Mouse (Mus musculus) right cerebral cortex, postnatal 25 days (tissue): Measurements from ENCODE around the gene Mrrf.
A peak's percentile ranks its signal among the peaks of the same experiment; 100 is the strongest.
"Not testable (repeated sequence)": the region's sequence is repeated elsewhere in the genome, so short reads cannot be mapped to it uniquely, and the experiment has no call there.

Source experiments
- DNase-seq: peaks from one replicate; pipeline ENCODE4 v3.0.0; 2022

The Mrrf gene

DNA sequence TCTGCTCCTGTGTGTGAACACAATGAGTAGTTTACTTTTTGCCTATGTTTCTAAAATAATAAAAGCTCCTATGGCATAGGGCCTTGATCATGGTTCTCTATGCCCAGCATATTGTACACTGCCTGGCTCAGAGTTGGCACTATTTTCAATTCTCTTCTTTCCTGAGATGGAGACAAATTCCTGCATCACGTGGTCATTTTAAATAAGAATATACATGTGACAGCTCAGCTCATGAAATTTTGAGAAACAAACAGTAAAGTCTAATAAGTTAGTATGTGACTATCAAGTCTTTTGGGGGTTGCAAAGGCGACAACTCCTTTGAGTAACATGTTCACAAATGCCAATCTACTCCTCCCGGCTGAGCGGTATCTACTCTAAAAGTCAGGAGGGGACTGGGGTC is 302 bp upstream of the Mrrf start:
- DNase-seq, result no peak

DNA sequence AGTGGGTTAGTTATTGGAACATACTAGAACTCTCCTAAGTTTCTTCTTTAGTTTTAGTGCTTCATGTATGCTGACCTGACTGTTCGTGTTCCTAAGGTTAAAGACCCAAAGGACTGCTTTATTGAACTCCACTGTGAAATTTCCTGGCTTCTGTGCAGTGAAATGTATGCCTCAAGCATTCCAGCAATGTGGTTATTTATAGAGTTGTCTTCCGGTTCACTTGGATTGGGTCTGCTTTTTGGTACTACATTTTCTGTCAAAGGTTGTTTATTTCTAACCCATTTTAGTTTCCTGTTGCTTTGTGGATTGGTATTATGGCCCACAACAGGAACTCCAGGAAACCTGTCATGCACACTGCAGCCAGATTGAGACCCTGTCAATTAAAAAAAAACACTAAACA is 2.9 kb downstream of the Mrrf start:
- no peak for DNase-seq

DNA sequence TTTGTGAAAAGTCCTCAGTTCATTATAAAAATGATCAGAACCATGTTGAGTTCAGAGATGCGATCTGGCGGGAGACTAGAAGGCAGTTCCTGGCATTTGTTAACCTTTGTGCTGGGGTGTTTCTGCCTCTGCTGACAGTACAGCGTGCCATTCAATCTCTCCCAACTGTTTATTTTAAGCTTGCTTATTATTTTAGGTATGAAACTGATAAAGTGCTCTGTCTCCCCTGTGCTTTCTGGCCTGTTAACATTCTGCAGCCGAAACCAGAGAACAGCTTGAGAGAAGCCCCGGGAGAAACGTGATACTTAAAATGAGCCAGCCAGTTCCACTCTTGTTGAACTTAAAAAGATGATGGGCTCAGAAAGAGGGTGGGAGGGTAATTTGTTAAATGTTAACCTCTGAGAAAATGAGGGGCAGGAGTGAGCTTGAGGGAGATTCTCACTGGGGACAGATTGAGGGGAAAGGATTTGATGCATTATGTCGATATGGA is 12.7 kb downstream of the Mrrf start:
- DNase-seq, result no peak

DNA sequence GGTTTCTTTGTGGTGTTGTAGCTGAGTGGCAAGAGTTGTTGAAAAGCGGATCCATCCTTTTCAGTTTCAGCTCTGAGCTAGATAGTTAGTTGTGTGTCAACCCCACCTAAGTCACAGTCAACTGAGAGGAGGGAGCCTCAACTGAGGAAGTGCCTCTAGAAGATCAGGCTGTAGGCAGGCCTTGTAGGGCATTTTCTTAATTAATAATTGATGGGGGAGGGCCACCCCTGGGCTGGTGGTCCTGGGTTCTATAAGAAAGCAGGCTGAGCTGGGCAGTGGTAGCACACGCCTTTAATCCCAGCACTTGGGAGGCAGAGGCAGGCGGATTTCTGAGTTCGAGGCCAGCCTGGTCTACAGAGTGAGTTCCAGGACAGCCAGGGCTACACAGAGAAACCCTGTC is 16.2 kb downstream of the Mrrf start:
- not testable (repeated sequence) for DNase-seq

DNA sequence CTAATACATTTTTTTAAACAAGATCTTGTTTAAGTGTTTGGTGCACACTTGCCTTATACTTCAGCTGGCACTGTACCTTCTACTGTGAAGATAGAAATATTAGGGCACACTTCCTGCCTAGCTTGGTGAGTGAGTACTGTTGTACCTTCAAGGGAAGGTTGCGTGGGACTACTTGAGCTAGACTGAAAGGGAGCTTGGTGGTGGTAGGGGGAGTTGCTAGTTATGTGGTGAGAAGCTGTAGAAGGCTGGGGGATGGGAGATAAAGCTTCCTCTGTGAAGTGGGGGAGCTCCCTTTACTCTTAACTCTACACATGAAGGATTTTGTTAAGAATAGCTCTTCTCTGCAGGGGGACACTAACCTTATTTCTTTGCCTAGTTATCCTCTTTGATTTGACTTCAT is 21.3 kb downstream of the Mrrf start:
- DNase-seq, result no peak

DNA sequence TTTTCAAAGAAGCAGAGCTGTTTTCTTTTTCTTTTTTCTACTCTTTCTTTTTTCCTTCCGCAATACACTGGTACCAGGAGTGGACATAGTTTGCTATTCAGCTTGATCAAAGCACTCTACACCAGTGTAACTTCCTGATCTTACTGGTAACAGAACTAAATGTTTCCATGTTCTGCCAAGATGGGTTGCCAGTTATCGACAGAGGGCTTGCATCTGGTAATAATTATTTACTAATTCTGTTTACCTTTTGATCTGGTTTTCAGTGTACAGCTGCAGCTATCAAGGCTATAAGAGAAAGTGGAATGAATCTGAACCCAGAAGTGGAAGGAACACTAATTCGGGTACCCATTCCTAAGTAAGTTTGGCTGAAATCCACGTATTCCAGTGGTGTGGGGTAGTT is 23.1 kb downstream of the Mrrf start:
- no peak for DNase-seq

DNA sequence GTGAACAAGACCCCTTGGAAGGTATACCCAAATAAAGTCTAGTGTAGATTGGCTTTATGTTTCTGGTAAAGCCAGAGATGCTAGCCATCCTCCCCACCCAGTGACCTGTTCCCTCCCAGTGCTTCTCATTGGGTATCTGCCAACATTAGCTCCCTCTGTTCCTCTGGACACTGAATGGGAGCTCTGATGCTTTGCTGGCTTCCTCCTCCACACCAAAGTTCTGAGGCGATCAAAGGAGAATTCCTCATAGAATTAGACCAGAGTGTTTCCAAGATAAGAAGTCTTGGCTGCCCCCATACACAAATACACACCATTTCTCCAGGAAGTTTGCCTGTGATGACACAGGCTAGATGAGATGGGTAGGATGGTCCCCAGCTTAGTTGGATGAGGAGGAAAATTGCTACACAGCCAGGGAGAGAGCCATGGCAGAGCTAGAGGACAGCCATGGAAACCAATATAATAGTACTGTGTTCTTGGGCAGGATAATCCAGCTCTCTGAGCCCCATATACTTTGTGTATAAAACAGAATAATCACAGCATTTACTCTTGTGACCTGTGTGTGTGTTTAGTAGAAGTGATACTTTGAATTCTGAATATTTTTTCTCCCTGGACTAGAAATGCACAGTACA is 31.9 kb downstream of the Mrrf start:
- DNase-seq, result no peak

DNA sequence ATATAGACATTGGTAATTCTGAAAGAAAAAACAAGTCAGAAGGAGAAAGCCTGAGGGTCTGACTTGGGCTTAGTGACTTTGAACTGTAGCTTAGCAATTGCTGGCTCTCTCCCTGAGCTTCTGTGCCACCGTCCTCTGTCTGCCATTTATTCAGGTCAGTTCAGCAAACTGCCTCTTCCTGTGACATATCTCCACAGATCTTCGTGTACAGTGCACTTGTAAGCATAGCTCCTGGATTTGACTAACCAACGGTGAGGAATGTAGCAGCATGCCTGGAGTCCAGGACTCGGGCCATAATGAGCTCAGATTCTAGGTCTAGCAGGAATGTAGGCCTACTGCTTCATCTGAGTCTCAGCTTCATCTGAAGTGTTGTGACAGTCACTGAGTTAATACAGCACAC is 33.0 kb downstream of the Mrrf start:
- DNase-seq, result no peak

DNA sequence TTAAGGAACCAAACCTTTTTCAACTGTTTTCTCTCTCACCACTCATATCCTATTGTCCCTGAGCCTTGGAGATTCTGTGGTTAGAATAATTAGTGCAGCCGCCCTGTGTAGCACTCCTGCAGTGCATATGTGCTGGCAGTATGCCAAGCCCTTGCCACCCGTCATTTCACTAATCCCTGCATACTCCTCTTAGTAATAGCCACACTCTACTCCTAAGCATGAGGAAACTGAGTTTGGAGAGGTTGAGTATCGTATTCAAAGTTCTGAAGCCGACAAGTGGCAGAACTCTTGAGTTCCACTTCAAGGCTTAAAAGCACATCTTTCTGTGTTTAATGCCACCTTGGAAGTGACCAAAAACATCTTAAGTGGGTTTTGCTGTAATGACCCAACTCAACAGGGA is 35.9 kb downstream of the Mrrf start:
- DNase-seq, result no peak

DNA sequence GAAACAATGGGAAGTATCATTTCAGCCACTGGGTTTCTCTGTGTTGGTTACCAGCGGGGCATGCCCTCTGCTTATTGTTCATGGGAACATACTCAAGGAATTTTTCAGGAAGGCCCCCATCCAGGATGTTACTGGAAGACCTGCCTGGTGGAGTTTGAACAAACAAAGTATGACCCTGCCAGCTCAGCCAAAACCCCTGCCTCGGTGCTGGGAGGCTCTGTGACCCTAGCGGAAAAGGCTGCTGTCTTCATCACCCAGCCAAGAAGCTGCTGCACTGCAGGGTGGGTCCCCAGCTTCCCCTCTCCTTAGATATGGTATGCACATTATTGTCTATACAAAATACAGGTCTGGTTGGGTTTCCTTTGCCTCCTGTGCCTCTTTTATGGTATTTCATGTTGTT is 36.4 kb downstream of the Mrrf start:
- DNase-seq, result no peak

DNA sequence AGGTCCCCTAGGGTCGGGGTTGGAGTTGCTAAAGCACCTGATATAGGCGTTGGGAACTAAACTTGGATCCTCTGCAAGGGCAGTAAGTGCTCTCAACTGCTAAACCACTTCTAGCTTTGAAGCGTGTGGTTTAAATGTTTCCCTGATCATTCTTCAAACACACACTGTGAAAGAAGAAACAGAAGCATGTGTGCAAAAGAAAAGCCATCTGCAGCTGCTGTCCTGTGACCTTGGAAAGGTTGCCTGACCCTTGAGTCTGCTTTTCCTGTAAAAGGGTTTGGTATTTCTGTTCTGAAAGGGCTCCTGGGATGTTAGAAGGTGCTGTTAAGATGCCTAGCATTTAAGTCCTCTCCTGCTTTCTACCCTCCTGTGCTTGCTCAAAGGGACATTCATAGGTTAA is 43.3 kb downstream of the Mrrf start:
- no peak for DNase-seq

DNA sequence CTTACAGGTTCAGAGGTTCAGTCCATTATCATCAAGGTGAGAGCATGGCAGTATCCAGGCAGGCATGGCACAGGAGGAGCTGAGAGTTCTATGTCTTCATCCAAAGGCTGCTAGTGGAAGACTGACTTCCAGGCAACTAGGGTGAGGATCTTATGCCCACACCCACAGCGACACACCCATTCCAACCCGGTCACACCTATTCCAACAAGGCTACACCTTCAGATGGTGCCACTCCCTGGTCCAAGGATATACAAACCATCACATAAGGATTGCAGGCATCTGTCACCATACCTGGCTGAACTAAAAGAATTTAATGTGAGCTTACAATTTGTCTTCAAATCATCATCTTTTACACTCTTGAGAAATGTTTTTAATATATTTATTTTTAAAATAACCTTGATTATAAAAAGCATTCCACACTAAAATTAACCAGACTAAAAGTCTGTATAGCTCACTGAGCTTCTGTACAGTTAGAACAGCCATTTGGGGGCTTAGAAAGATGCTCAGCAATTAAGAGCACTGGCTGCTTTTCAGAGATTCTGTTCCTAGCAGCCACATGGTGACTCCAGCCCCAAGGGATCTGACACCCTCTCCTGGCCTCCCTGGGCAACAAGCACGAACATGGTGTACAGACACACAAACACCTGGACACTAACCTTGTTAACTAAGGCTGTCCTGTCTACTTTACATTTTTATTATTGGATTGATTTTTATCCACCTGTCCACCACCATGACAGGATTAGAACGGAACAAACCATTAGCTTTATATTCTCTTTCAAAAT is 45.6 kb downstream of the Mrrf start:
- not testable (repeated sequence) for DNase-seq

DNA sequence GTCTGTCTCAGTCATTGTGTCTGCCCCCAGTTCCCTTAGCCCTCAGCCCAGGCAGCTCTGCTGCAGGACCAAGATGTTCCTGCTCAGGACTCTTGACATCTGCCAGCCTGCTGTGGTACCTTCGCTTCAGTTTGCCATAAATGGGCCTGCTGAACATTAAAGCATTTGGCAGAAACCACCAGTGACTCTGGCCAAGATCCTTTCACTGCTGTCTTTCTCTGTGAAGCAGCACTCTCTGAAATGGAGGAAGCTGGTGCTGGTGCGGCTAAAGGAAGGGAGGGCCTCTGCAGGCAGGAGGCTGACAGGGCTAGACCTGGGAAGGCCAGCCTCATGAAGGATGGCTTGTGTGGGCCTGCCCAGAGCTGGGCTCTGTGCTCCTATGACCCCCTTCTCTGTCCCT is 47.1 kb downstream of the Mrrf start:
- no peak for DNase-seq

DNA sequence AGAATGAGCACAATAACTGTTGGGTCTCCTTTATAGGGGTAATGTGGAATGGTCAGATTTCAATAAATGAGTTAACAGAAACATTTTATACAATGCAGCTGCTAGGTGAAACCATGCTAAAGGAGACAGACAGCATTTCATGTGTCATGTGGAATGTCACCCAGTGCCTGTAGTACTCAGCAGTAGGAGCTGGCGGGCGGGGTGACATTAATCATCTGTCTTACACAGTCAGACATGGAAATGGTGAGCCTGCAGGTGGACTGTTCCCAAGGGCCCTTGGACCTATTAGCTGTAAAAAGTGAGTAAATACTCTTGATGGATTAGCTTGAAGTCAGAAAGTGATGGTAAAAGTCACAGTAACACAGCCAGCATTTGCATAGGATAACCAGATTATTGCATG is 48.0 kb downstream of the Mrrf start:
- no peak for DNase-seq

DNA sequence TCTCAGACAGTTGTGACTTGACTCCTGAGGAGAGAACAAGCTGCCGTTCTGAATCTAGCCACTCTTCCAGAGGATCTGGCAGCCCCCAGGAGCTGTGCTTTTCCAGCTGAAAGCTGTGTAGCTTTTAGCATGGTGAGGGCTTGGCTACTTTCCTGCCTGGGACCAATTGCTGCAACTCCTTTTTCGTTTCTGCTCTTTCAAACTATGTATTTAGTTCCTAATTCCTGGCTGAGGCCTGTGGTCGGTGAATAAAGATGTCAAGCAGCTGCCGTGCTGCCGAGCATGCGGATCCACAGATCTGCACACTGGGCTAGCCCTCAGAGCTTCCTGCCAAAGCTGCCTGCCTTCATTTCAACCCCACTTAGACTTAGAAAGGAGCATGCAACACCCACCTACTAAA is 48.7 kb downstream of the Mrrf start:
- DNase-seq, result no peak

DNA sequence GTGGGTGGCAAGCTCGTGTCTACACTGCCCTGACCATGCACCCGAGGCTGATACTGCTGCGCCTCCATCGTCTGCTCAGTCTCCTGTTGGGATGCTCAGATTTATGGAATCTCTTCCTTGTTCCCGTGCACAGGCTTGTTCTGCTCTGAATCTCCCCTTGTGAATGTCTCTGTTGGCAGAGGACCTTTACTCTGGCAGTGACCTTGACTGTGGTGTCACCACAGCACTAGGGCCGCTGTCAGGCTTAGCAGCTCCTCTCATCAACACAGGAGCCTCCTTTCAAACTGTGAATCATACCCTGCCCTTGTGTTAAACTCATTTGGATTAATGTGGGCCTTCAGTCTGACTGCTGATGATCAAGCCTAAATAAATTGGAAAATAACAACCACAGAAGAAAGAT is 53.0 kb downstream of the Mrrf start:
- not testable (repeated sequence) for DNase-seq

DNA sequence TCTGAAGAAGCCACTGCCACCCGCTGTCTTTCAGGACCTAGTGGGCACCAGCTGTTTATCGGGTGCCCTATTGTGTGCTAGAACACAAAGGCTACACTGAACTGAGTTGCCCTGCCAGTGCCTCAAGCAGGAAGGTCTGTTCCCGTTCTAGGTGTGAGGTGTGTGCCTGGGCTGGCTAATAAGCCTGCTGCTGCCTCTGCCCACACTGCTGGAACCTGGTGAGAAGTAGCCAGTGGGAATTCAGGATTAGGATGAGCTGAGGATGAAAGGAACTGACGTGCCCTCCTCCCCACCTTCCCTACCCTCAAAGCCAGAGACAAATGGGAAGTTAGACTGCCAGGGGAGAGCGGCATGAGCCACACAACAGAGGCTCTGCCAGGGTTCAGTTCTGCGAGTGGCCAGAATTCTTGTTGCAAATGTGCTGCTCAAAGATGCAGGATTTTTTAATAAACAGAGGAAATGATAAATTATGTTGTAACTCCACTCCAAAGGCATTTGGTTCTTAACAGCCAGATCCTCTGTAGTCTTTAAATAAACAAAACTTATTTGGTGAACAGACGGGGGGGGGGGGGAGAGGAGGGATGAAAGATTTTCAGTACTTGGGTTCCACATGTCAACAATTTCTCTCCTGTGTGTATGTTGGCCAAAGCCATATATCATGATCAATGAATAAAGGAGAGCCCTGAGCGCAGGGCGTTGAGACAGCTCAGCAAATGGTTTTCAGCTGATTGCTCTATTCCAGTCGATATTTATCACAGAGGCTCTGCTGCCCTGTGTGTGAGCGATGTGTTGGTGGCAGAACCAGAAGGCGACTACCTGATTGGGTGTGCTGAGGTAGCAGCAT is 55.1 kb downstream of the Mrrf start:
- DNase-seq, result no peak

DNA sequence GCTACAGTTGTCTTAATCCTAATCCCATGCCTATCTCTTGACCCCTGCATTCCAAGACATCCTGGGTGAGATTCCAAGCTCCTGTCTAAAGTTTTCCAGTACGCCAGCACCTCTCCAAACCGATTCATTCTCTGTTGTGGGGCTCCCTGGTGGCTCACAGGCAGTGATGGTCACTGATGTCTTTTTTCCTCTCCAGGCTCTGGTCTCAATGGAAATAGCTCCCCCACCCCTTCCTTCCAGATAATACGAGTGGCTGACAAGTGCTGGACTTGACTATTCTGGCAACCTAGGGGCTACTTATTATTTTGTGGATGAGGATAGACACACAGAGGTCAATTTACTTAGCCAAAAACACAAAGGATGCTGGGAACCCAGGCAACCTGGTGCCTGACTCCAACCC is 60.8 kb downstream of the Mrrf start:
- DNase-seq, result no peak

DNA sequence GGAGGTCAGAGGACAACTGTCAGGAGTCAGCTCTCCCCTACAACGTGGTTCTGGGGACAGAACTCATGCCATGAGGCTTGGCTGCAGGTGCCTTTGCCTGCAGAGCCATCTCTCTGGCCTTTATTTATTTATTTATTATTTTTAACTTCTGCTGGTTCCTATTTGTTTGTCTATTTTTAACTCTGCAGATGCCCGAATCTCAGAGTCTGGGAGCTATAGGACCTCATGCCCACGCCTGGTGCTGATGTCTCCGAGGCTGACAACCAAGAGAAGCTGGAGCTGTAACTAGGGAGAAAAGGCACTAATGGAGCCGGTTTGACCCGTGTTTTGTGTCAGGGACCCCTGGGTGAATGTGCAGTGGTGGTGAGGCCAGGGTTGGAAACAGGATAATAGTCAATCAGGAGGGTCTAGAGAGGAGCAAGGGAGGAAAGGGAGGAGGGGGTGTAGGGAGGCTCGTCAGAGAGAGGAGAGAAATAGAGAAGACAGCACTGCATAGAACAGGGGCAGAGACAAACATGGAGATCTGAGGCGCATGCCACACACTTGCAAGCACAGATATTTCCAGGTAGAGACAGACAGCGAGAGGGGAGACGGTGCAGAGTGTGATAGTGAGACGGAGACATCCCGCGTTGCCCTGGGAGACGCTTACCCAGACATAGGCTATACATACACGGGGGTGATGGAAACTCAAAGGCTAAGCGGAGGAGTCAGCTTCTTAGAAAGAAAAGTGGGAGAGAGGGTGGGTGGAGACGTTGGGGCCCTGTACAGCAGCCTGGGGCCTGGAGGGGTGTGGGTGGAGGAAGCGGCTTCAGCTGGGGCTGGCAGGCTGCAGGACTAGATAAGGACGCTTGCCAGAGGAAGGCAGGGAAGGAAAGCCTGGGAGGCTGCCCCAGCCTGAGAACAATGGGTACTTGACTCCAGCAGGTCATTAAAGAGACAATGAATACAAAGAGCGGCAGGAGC is 62.0 kb downstream of the Mrrf start:
- DNase-seq, result peak; percentile 70

DNA sequence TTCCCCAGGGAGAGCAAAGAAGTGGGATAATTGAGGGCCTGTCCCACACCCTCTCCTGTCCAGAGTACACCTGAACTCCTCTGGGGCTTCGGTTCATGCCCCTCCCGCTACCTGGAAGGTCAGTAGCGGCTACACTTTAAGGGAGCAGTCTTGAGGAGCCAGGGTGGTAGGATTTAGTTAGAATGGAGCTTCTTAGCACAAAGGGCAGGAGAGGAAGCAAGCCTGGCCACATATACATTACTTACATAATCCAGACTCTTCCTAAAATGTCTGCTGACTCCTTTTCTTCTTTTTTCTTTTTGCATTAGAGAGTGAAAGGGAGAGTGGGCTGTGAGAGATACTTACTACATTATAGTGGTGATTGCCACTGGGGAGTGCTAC is 62.7 kb downstream of the Mrrf start:
- no peak for DNase-seq

DNA sequence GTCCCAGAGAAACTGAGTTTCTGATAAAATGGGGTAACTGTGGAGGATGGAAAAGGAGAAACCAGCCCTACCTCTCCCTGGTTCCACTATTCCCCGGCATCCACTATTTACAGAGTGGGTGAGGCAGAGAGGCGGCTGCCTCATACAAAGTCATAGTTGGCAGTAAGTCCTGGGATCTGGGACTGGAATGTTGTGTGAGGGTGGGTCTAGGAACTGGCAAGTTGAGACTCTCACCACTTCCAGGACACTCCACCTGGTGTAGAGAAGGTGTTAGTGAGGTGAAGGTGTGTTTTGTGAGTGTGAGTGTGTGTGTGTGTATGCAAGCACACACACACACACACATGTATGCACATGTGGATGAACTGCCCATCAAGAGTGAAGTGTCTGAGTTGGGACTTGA is 64.6 kb downstream of the Mrrf start:
- DNase-seq, result no peak

DNA sequence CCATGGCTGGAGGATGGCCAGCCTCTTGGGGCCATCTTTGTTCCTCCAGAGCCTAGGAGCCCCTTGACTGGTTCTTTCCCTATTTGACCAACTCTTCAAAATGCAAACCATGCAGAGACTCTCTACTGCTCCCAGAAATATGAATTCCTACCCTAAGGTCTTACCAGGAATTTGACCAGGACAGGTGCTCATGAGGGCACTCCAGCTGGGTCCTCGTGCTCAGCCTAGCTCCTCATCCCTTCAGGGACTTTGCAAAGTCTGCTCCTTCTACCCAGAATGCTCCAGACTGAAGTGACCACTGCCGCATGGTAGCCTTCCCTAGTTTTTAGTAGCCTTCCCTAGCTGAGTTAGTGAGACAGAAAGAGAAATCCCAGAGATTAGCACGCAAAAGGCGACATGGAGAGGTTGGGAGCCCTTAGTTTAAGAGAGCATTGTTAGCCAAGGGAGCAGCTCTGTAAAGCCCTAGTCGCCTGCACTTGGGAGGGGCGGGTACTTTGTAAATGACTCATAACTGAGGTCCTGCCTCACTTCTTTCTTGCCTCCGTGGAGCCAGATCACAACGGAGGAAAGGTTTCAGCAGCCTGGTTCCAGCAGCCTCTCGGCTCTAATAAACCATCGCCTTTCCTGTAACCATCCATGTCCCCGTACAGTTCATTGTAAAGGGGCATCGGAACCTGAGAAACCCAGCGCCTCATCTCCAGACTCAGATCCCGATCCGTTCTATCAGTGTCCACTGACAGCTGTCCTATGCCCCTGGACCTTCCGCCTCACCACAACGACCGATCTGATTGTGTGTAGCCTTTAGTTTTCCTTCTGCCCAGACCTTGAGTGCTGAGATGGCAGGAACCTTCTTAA is 65.8 kb downstream of the Mrrf start:
- DNase-seq, result no peak
